Mouse (Mus musculus) spleen, adult 2 months (tissue): Measurements from ENCODE around the gene Hcn2. TPM values are rescaled to one million over a fixed set of nuclear protein-coding genes. Genes with fewer than 3 reads are reported as not detected.
A peak's percentile ranks its signal among the peaks of the same experiment; 100 is the strongest.

Experiments
- DNase-seq, 2 experiments: peaks; one replicate each; pipeline versions ENCODE4 v3.0.0 to v3.0.0-alpha.2; 2012 to 2021; ENCODE audit warnings: low spot score in 2 of 2, low read depth in 1 of 2
- H3K27ac ChIP-seq: fragments of 200-500 bp; 2 replicates; pipeline ENCODE4 v1.5.1; 2012; ENCODE audit warnings: low read length, inconsistent platforms; ENCODE audit not compliant: insufficient read depth
- H3K27me3 ChIP-seq: fragments of 200-500 bp; 2 replicates; pipeline ENCODE4 v1.6.1; 2012; ENCODE audit warnings: mild to moderate bottlenecking, moderate library complexity, low read length, inconsistent platforms; ENCODE audit not compliant: control insufficient read depth, insufficient read depth
- H3K36me3 ChIP-seq: fragments of 200-500 bp; 2 replicates; pipeline ENCODE4 v1.6.1; 2012; ENCODE audit warnings: mild to moderate bottlenecking, low read length, inconsistent platforms; ENCODE audit not compliant: control insufficient read depth, insufficient read depth
- H3K4me1 ChIP-seq: fragments of 200-500 bp; 2 replicates; pipeline ENCODE4 v1.6.1; 2011; ENCODE audit warnings: inconsistent platforms; ENCODE audit not compliant: control insufficient read depth, insufficient read depth, insufficient read length
- H3K4me3 ChIP-seq: fragments of 200-500 bp; 2 replicates; pipeline ENCODE4 v1.5.1; 2011; ENCODE audit warnings: mild to moderate bottlenecking, inconsistent platforms; ENCODE audit not compliant: insufficient read depth, insufficient read length; ENCODE audit errors: extremely low read depth
- CTCF ChIP-seq: fragments of 200-500 bp; IDR thresholded peaks from 2 replicates; pipeline ENCODE4 v1.5.1; 2011; ENCODE audit warnings: mild to moderate bottlenecking, inconsistent platforms; ENCODE audit not compliant: insufficient read depth, insufficient read length, insufficient replicate concordance; ENCODE audit errors: extremely low read depth
- POLR2A ChIP-seq: fragments of 200-500 bp; IDR thresholded peaks from 2 replicates; pipeline ENCODE4 v1.6.1; 2011; ENCODE audit warnings: low read depth, low read length, inconsistent platforms
- WGBS: fragments of 180-500 bp; shearing (Covaris S2); methylation state at CpG from one replicate; pipeline ENCODE4 v1.1.7; 2018; 5-methylcytosine and 5-hydroxymethylcytosine counted together
- polyA plus RNA-seq: library from polyadenylated mRNA; depleted of rRNA; stranded (reverse); fragments of >200 nt; gene quantifications from 2 replicates; pipeline ENCODE4 v1.2.3, GENCODE M21; 2012

Gene Hcn2
- polyA plus RNA-seq, 1 experiment, result 0.77 TPM

- Histone ChIP-seq H3K36me3 (peaks cover 4% of the 10 kb centered on the region; the same call in 1 of the 2 replicates), H3K27me3 (no peaks in the 10 kb centered on the region), H3K27ac (no peak overlapping the region), H3K4me3 (no peak overlapping the region), H3K4me1 (no peaks in the 10 kb centered on the region)
- 56% methylated on average over 13 of the region's 13 CpGs for WGBS
- no peak for DNase-seq
- no peak for TF ChIP-seq POLR2A
- TF ChIP-seq CTCF, result no peak
Measured at GRCm38 (mm10) chr10:79729357-79729965, 13.0 kb downstream of the Hcn2 start.

- H3K27ac ChIP-seq, result no peak overlapping the region
Measured at GRCm38 (mm10) chr10:79732500-79732899, 16.1 kb downstream of the Hcn2 start.

GRCm38 (mm10) chr10:79733847-79734246 lies 17.4 kb downstream of the Hcn2 start:
- Histone ChIP-seq H3K4me1 (no peaks in the 10 kb centered on the region), H3K36me3 (peaks cover 39% of the 10 kb centered on the region), H3K27me3 (no peaks in the 10 kb centered on the region), H3K27ac (no peak overlapping the region), H3K4me3 (no peak overlapping the region)
- TF ChIP-seq POLR2A (no peak), CTCF (no peak)
- 95% methylated on average over 15 of the region's 15 CpGs for WGBS
- DNase-seq, result no peak

More at GRCm38 (mm10) chr10:79732500-79732899, 16.1 kb downstream of the Hcn2 start:
- TF ChIP-seq CTCF, result peak; percentile 25; the same call in 1 of the 2 replicates
- no peak for TF ChIP-seq POLR2A
- peak in 1 of 2 experiments; percentile 31 for DNase-seq
- Histone ChIP-seq H3K4me3 (no peak overlapping the region), H3K27me3 (no peaks in the 10 kb centered on the region), H3K4me1 (no peaks in the 10 kb centered on the region), H3K36me3 (peaks cover 29% of the 10 kb centered on the region)
- WGBS, result 95% methylated on average over 1 of the region's 1 CpGs

- no peak for DNase-seq
- TF ChIP-seq POLR2A, result no peak
- no peak for TF ChIP-seq CTCF
- no peak overlapping the region for H3K27ac ChIP-seq
- H3K4me1 ChIP-seq, result no peaks in the 10 kb centered on the region
- 89% methylated on average over 51 of the region's 52 CpGs for WGBS
- no peak overlapping the region for H3K4me3 ChIP-seq
- no peaks in the 10 kb centered on the region for H3K27me3 ChIP-seq
- H3K36me3 ChIP-seq, result peaks cover 54% of the 10 kb centered on the region
Measured at GRCm38 (mm10) chr10:79735361-79735760, 18.9 kb downstream of the Hcn2 start.

GRCm38 (mm10) chr10:79736706-79737105 lies 20.3 kb downstream of the Hcn2 start:
- no peak for DNase-seq
- WGBS, result 92% methylated on average over 14 of the region's 14 CpGs
- H3K27ac ChIP-seq, result no peak overlapping the region
- TF ChIP-seq CTCF (no peak), POLR2A (no peak)
- H3K36me3 ChIP-seq, result peaks cover 65% of the 10 kb centered on the region
- no peaks in the 10 kb centered on the region for H3K27me3 ChIP-seq
- H3K4me3 ChIP-seq, result no peak overlapping the region
- no peaks in the 10 kb centered on the region for H3K4me1 ChIP-seq

- no peaks in the 10 kb centered on the region for H3K27me3 ChIP-seq
- no peak overlapping the region for H3K27ac ChIP-seq
- H3K4me3 ChIP-seq, result no peak overlapping the region
- no peaks in the 10 kb centered on the region for H3K4me1 ChIP-seq
- no peak for DNase-seq
- no peak for TF ChIP-seq POLR2A
- peak; percentile 40; the same call in 1 of the 2 replicates for TF ChIP-seq CTCF
- WGBS, result 95% methylated on average over 10 of the region's 10 CpGs
- H3K36me3 ChIP-seq, result peaks cover 70% of the 10 kb centered on the region
Measured at GRCm38 (mm10) chr10:79738259-79738658, 21.8 kb downstream of the Hcn2 start.

GRCm38 (mm10) chr10:79739234-79739633 lies 22.8 kb downstream of the Hcn2 start:
- WGBS, result 95% methylated on average over 28 of the region's 28 CpGs
- Histone ChIP-seq H3K27me3 (no peaks in the 10 kb centered on the region), H3K36me3 (peaks cover 69% of the 10 kb centered on the region), H3K27ac (no peak overlapping the region), H3K4me1 (no peaks in the 10 kb centered on the region), H3K4me3 (no peak overlapping the region)
- DNase-seq, result no peak
- TF ChIP-seq CTCF (no peak), POLR2A (no peak)
